1 mouse cellular context compared by ENCODE assay signal in the genomic region with DNA sequence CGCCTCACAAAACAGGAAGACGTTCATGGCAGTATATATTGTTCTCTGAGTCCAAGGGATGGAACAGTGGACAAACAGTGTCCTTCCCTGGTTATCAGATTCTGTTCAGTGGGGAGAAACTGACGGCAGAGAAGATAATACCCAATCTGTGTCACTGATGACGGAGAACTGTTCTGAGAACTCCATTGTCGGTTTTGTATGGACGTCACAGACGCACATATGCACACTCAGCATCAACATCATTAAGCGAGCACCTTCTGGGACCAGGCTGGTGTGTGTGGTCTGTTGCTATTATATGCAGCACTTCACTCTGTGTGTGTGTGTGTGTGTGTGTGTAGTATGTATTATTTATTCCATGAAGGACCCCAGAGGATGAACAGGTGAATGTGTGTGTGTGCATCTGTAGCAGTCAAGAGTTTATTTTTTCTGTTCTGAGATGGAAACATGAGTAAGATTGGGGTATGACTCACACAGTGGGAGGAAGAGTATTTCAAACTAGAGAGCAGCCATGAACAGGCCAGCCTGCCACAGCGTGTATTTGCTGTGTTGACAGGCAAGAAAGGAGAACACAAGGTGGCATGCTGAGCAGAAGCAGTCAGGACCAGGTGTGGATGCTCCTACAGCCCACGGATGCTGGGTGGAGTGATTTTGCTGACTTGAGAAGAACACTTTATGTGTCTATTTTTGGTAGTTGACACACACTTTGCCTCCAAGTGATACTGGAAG.
TF ChIP-seq lines count a peak whose summit lies in the region.

No protein-coding gene starts in this region.

TF ChIP-seq in CH12.LX, 34 proteins besides CTCF, POLR2A, EP300 and RAD21 (continued from another document):
- TF ChIP-seq SIN3A (IDR thresholded peaks at IDR 0.05; ENCODE audit: low read length): 0 out of 2 replicates have a peak, but pooled peaks have one; percentile 15
- TF ChIP-seq JUN (IDR thresholded peaks at IDR 0.05; ENCODE audit: insufficient read depth, low read depth, low read length): no peak
- TF ChIP-seq ETS1 (conservative IDR thresholded peaks at IDR 0.05; ENCODE audit: low read depth, low read length): peak; percentile 42
- TF ChIP-seq POLR2AphosphoS2 (IDR thresholded peaks at IDR 0.05; ENCODE audit: low read depth, low read length): no peak
- TF ChIP-seq MAFK (IDR thresholded peaks at IDR 0.05; ENCODE audit: insufficient replicate concordance, low read length): peak; percentile 89
- TF ChIP-seq ZKSCAN1 (IDR thresholded peaks at IDR 0.05; ENCODE audit: borderline replicate concordance, low read depth, low read length): no peak
- TF ChIP-seq CHD1 (IDR thresholded peaks at IDR 0.05; ENCODE audit: low read depth, low read length): no peak
- TF ChIP-seq MAX (IDR thresholded peaks at IDR 0.05; ENCODE audit: low read length): 0 out of 2 replicates have a peak, but pooled peaks have one; percentile 34
- TF ChIP-seq KAT2A (IDR thresholded peaks at IDR 0.05; ENCODE audit: insufficient replicate concordance, low read length): no peak
- TF ChIP-seq TCF12 (IDR thresholded peaks at IDR 0.05; ENCODE audit: low read depth, low read length): peak; percentile 25; the same call in 1 of the 2 replicates
- no peak for TF ChIP-seq UBTF (IDR thresholded peaks at IDR 0.05; ENCODE audit: low read depth, low read length)
- no peak for TF ChIP-seq ZNF384 (IDR thresholded peaks at IDR 0.05; ENCODE audit: low read depth, low read length)
